Mouse (Mus musculus) lung, adult 2 months (tissue): ENCODE measurements at regions not wholly inside any gene's neighbourhood (a gene's known extent, or its start where the extent isn't known, plus 50 kb on each side); places are given as distances from the start of the nearest gene placed in this dataset.

ENCODE experiments used
- CTCF ChIP-seq: fragments of 200-500 bp; IDR thresholded peaks from 2 replicates; pipeline ENCODE4 v1.5.1; 2011; ENCODE audit warnings: mild to moderate bottlenecking, low read length, control low read depth; ENCODE audit not compliant: insufficient read depth
- POLR2A ChIP-seq: fragments of 200-500 bp; IDR thresholded peaks from 2 replicates; pipeline ENCODE4 v1.6.1; 2011; ENCODE audit warnings: low read depth, mild to moderate bottlenecking, control low read depth, low read length, borderline replicate concordance; ENCODE audit errors: extremely low read depth

GRCm38 (mm10) chr3:117163046-117163445 is 194.3 kb upstream of the Palmd start:
- TF ChIP-seq CTCF (no peak), POLR2A (no peak)
